Mouse (Mus musculus) ES-E14 (cell line): ENCODE data around the gene Lin52.

ENCODE experiments used
- HCFC1 ChIP-seq: IDR thresholded peaks from 2 replicates; pipeline ENCODE4 v1.6.1; 2012; ENCODE audit warnings: low read length, inconsistent platforms, borderline replicate concordance; ENCODE audit not compliant: insufficient read depth
- MAFK ChIP-seq: IDR thresholded peaks from 2 replicates; pipeline ENCODE4 v1.6.1; 2014; ENCODE audit warnings: mild to moderate bottlenecking, low read depth, low read length, inconsistent platforms; ENCODE audit not compliant: insufficient read depth
- ZC3H11A ChIP-seq: IDR thresholded peaks from 2 replicates; pipeline ENCODE4 v1.6.1; 2012; ENCODE audit warnings: low read depth, mild to moderate bottlenecking, inconsistent platforms, low read length, borderline replicate concordance
- ZNF384 ChIP-seq: IDR thresholded peaks from 2 replicates; pipeline ENCODE4 v1.6.1; 2012; ENCODE audit warnings: low read depth, low read length, inconsistent platforms

DNA sequence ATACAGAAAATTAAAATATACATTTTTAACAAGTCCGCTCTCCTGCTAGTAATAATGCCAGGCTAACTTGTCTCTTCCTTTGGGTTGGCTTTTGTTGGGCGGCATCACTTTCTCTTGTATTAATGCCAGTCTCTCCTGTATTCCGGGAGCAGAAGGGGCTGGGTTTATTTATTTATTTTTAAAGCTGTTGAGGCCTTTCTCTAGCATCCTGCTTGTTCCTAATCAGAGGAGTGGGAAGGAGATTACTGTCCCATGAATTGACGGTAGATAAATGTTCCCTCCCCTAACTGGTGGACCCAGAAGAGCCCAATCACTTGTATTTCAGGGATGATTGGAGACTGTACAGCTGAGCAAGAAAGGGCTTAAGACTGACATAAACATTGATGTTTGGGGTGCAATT is 50.1 kb downstream of the Lin52 start:
- TF ChIP-seq ZNF384: no peak
- TF ChIP-seq ZC3H11A: no peak
- TF ChIP-seq MAFK: no peak
- TF ChIP-seq HCFC1: no peak
